Mouse (Mus musculus) gastrocnemius, postnatal 25 days (tissue): Measurements from ENCODE around the gene Vmn1r121. TPM values are rescaled to one million over a fixed set of nuclear protein-coding genes. Genes with fewer than 3 reads are reported as not detected.
"Not testable (repeated sequence)": the region's sequence is repeated elsewhere in the genome, so short reads cannot be mapped to it uniquely, and the experiment has no call there.

Experiments used
- DNase-seq: peaks from one replicate; pipeline ENCODE4 v3.0.0; 2022
- long read RNA-seq, 2 experiments: library from polyadenylated mRNA; stranded (forward); transcript quantifications; one replicate each; pipeline ENCODE4 v2.0.0; 2021
- total RNA-seq, 2 experiments: library from RNA; stranded (reverse); gene quantifications; 1 replicate in 1 of 2; 2 replicates in 1 of 2; pipeline ENCODE4 v1.2.3; 2021

Gene Vmn1r121
- not detected for total RNA-seq
- long read RNA-seq, experiment 1 = 0 reads
- long read RNA-seq, experiment 2 = 0 reads

DNA sequence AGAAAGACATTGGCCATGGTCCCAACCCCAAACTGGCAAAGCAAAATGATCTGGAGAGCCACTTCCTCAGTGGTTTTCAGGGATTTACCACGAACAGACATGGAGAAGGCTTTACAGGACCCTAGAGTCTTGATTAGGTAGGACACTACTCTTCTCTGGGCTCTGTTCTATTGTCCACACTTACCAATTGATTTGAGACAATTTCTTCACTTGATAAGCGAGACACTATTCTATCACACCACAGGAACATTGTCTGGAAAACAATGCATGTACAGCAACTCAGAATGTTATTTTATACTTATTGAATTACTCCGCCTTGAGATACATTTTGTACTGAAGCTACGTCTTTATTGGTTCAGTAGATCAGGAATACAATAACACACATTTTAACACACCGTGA, at the start of gene Vmn1r121:
Vmn1r121 (minus strand) TSS at position 101 of the 400 bp plus-strand sequence.
- DNase-seq = not testable (repeated sequence)

DNA sequence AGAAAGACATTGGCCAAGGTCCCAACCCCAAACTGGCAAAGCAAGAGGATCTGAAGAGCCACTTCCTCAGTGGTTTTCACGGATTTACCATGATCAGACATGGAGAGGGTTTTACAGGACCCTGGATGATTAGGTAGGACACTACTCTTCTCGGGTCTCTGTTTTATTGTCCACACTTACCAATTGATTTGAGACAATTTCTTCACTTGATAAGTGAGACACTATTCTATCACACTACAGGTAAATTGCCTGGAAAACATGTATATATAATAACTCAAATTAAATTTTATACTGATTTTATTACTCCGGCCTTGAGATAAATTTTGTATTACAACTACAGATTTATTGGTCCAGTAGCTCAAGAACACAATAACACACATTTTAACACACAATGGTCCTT, 35.7 kb upstream of the Vmn1r121 start, which contains the start of gene Vmn1r122:
Vmn1r122 (minus strand) TSS at position 101 of the 400 bp plus-strand sequence.
- not testable (repeated sequence) for DNase-seq

DNA sequence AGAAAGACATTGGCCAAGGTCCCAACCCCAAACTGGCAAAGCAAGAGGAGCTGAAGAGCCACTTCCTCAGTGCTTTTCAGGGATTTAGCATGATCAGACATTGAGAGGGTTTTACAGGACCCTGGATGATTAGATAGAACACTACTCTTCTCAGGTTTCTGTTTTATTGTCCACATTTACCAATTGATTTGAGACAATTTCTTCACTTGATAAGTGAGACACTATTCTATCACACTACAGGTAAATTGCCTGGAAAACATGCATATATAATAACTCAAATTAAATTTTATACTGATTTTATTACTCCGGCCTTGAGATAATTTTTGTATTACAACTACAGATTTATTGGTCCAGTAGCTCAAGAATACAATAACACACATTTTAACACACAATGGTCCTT, 44.6 kb downstream of the Vmn1r121 start, which contains the start of gene Vmn1r120:
Vmn1r120 (minus strand) TSS at position 101 of the 400 bp plus-strand sequence.
- not testable (repeated sequence) for DNase-seq

Other genes with a start within 250 kb of the Vmn1r121 start
- gene Vmn1r116, start 226.3 kb downstream of the Vmn1r121 start, total RNA-seq = not detected
- not detected for gene Vmn1r117, start 214.4 kb downstream of the Vmn1r121 start, total RNA-seq
- not detected for gene Vmn1r118, start 186.2 kb downstream of the Vmn1r121 start, total RNA-seq
- not detected for gene Vmn1r119, start 86.1 kb downstream of the Vmn1r121 start, total RNA-seq
- gene Vmn1r120, start 44.7 kb downstream of the Vmn1r121 start, total RNA-seq = not detected
- gene Vmn1r122, start 35.6 kb upstream of the Vmn1r121 start, total RNA-seq = not detected
- not detected for gene Vmn1r123, start 63.7 kb upstream of the Vmn1r121 start, total RNA-seq
- not detected for gene Gm5157, start 91.9 kb upstream of the Vmn1r121 start, total RNA-seq
- not detected for gene Vmn1r124, start 162.1 kb upstream of the Vmn1r121 start, total RNA-seq
- gene Vmn1r125, start 173.7 kb upstream of the Vmn1r121 start, total RNA-seq = not detected
- gene Vmn1r126, start 203.0 kb upstream of the Vmn1r121 start, total RNA-seq = not detected
- gene Vmn1r127, start 221.3 kb upstream of the Vmn1r121 start, total RNA-seq = not detected